Comparison of ENCODE assay signal across 11 mouse cellular contexts in the genomic region with DNA sequence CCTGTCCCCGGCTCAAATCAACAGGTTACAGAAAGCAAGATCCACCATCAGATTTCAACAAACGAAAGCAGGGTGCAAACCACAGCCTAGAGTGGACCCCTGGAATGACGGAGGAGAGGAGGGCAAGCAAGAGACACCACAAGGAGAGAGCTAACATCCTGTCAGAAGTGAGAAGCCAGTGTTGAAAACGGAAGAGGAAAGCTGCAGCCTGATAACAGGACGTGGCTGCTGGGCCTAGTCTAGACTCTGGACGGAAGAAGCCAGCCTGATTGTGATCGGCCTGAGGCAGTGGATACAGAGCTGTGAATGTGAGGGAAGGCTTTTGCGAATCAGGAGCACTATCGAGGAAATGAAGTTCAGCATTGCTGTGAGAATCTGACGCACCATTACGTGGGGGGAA.
A peak's percentile ranks its signal among the peaks of the same experiment; 100 is the strongest.
DNase-seq lines count a peak whose midpoint lies in the region; ATAC-seq and TF ChIP-seq lines count a peak whose summit lies in the region.
"Had no signal": no experiment of that assay in that cellular context is flagged by ENCODE, and none has a peak within 500 bp of the region (broad histone marks: within the 10 kb centered on the region; RNA-seq: fewer than 3 reads in every experiment).

No protein-coding gene starts in this region.

- no peak overlapping the region for H3K4me3 ChIP-seq in intestine, embryonic 16.5 days (ENCODE audit: low read length)
- no peak overlapping the region for H3K4me3 ChIP-seq in intestine, embryonic 15.5 days (replicated peaks)
- H3K4me3 ChIP-seq in MEL (ENCODE audit: control insufficient read depth in 1 of 2, insufficient read depth in 1 of 2, low read depth in 2 of 2, low read length in 2 of 2) = no peak overlapping the region
- peak overlapping the region; percentile 81 for H3K4me3 ChIP-seq in megakaryocyte, embryonic 14.5 days (replicated peaks)

- H3K9ac ChIP-seq in intestine, embryonic 16.5 days (ENCODE audit: low read depth, low read length) = no peak overlapping the region
- no peak overlapping the region for H3K9ac ChIP-seq in intestine, embryonic 15.5 days
- no peak overlapping the region for H3K9ac ChIP-seq in MEL (ENCODE audit: control insufficient read depth, low read depth, low read length, poor library complexity, severe bottlenecking)

- intact Hi-C loops in gastrocnemius, postnatal 36 days (cut with DNase I) = no loop called here

- H3K36me3 ChIP-seq in intestine, embryonic 16.5 days (ENCODE audit: control insufficient read depth, insufficient read depth, low read length) = no peaks in the 10 kb centered on the region; the same call in 1 of the 2 replicates
- H3K36me3 ChIP-seq in intestine, embryonic 15.5 days = no peaks in the 10 kb centered on the region
- no peaks in the 10 kb centered on the region for H3K36me3 ChIP-seq in MEL (ENCODE audit: control insufficient read depth in 1 of 2, insufficient read depth in 2 of 2, low read length in 2 of 2)
- peaks cover 73% of the 10 kb centered on the region for H3K36me3 ChIP-seq in megakaryocyte, embryonic 14.5 days (replicated peaks; ENCODE audit: low read length)
- H3K36me3 ChIP-seq: G1E had no signal

- TF ChIP-seq POLR2A in MEL (IDR thresholded peaks at IDR 0.05; ENCODE audit: control insufficient read depth in 1 of 2, insufficient read depth in 1 of 2, low read depth in 1 of 2, low read length in 2 of 2, poor library complexity in 1 of 2) = no peak

- peak; percentile 72 for DNase-seq in CD4-positive helper T cell, adult 2 months (ENCODE audit: low read depth, low spot score)
- DNase-seq in MEL (ENCODE audit: low read depth, low spot score) = peak; percentile 9
- DNase-seq in ovary, postnatal 36 days (ENCODE audit: low spot score) = no peak
- DNase-seq in gastrocnemius, postnatal 36 days = no peak
- DNase-seq: embryo, embryonic 11 days; kidney, postnatal 36 days; lung, postnatal 10 days had no signal

- no peaks in the 10 kb centered on the region for H3K9me3 ChIP-seq in intestine, embryonic 16.5 days (ENCODE audit: control insufficient read depth, low read length)
- no peaks in the 10 kb centered on the region for H3K9me3 ChIP-seq in intestine, embryonic 15.5 days
- H3K9me3 ChIP-seq in MEL (replicated peaks; ENCODE audit: insufficient read depth, low read length) = no peaks in the 10 kb centered on the region
- peaks cover 4% of the 10 kb centered on the region; the same call in 1 of the 2 replicates for H3K9me3 ChIP-seq in megakaryocyte, embryonic 14.5 days

- no peak overlapping the region for H3K4me2 ChIP-seq in intestine, embryonic 16.5 days (ENCODE audit: low read depth, low read length)
- H3K4me2 ChIP-seq in intestine, embryonic 15.5 days (replicated peaks) = no peak overlapping the region

- TF ChIP-seq EP300 in MEL (IDR thresholded peaks at IDR 0.05; ENCODE audit: low read depth in 1 of 2, low read length in 2 of 2) = no peak

- no peaks in the 10 kb centered on the region for H3K79me2 ChIP-seq in MEL (ENCODE audit: control insufficient read depth, insufficient read depth, low read length, poor library complexity)

- H3K4me1 ChIP-seq in intestine, embryonic 16.5 days (ENCODE audit: control insufficient read depth, insufficient read depth, low read length) = no peaks in the 10 kb centered on the region
- no peaks in the 10 kb centered on the region for H3K4me1 ChIP-seq in intestine, embryonic 15.5 days (replicated peaks)
- H3K4me1 ChIP-seq in MEL (ENCODE audit: control insufficient read depth in 1 of 2, insufficient read depth in 2 of 2, low read length in 2 of 2) = no peaks in the 10 kb centered on the region
- peaks cover 75% of the 10 kb centered on the region for H3K4me1 ChIP-seq in megakaryocyte, embryonic 14.5 days

- 64% methylated on average over 11 of the region's 11 CpGs for WGBS in intestine, embryonic 16.5 days
- 67% methylated on average over 11 of the region's 11 CpGs for WGBS in intestine, embryonic 15.5 days

- H3K27ac ChIP-seq in intestine, embryonic 16.5 days (ENCODE audit: low read length) = peak overlapping the region; percentile 16; the same call in 1 of the 2 replicates
- no peak overlapping the region for H3K27ac ChIP-seq in intestine, embryonic 15.5 days
- no peak overlapping the region for H3K27ac ChIP-seq in MEL (ENCODE audit: control insufficient read depth, low read depth, low read length)

- no peaks in the 10 kb centered on the region for H3K27me3 ChIP-seq in intestine, embryonic 16.5 days (replicated peaks; ENCODE audit: control insufficient read depth, insufficient read depth, low read length)
- no peaks in the 10 kb centered on the region for H3K27me3 ChIP-seq in intestine, embryonic 15.5 days (replicated peaks)
- H3K27me3 ChIP-seq in MEL (ENCODE audit: control insufficient read depth in 1 of 2, insufficient read depth in 2 of 2, low read length in 2 of 2) = 0 out of 4 replicates have a peak, but pooled peaks cover 0 to 2% of the 10 kb centered on the region in 2 experiments
- no peaks in the 10 kb centered on the region for H3K27me3 ChIP-seq in megakaryocyte, embryonic 14.5 days (replicated peaks)

- no peak for ATAC-seq in intestine, embryonic 16.5 days
- ATAC-seq in intestine, embryonic 15.5 days = no peak

- no peak for TF ChIP-seq RAD21 in MEL (IDR thresholded peaks at IDR 0.05; ENCODE audit: low read depth, low read length)

- TF ChIP-seq CTCF in MEL (IDR thresholded peaks at IDR 0.05 in 2 of 3, conservative IDR thresholded peaks at IDR 0.05 in 1 of 3; ENCODE audit: control insufficient read depth in 1 of 3, insufficient read depth in 1 of 3, low read depth in 2 of 3, low read length in 3 of 3, poor library complexity in 1 of 3, severe bottlenecking in 1 of 3) = no peak

TF ChIP-seq in MEL, 35 proteins besides CTCF, POLR2A, EP300 and RAD21:
- TF ChIP-seq HCFC1 (IDR thresholded peaks at IDR 0.05; ENCODE audit: low read depth, low read length) (no peak), ELF1 (IDR thresholded peaks at IDR 0.05; ENCODE audit: low read depth, low read length) (no peak), ETS1 (IDR thresholded peaks at IDR 0.05; ENCODE audit: low read depth, low read length) (no peak), ZMIZ1 (IDR thresholded peaks at IDR 0.05; ENCODE audit: low read depth, low read length) (no peak), USF1 (IDR thresholded peaks at IDR 0.05; ENCODE audit: low read depth, low read length) (no peak), GATA1 (IDR thresholded peaks at IDR 0.05; ENCODE audit: low read depth, low read length) (no peak), TAL1 (IDR thresholded peaks at IDR 0.05; ENCODE audit: low read length) (no peak), ZC3H11A (IDR thresholded peaks at IDR 0.05; ENCODE audit: low read depth, low read length) (no peak), MAFK (IDR thresholded peaks at IDR 0.05; ENCODE audit: borderline replicate concordance, low read depth, low read length) (no peak), NRF1 (IDR thresholded peaks at IDR 0.05; ENCODE audit: insufficient read depth, low read depth, low read length, poor library complexity, severe bottlenecking) (no peak), ZNF384 (IDR thresholded peaks at IDR 0.05; ENCODE audit: low read depth, low read length) (no peak), TBP (IDR thresholded peaks at IDR 0.05; ENCODE audit: low read depth, low read length) (no peak), ZKSCAN1 (IDR thresholded peaks at IDR 0.05; ENCODE audit: low read depth, low read length) (no peak), USF2 (IDR thresholded peaks at IDR 0.05; ENCODE audit: borderline replicate concordance in 1 of 2, insufficient read depth in 1 of 2, low read depth in 1 of 2, low read length in 2 of 2) (no peak), MEF2A (IDR thresholded peaks at IDR 0.05; ENCODE audit: extremely low read depth, insufficient replicate concordance, low read depth, low read length, poor library complexity, severe bottlenecking) (no peak), MYC (IDR thresholded peaks at IDR 0.05; ENCODE audit: low read depth, low read length) (no peak), RCOR1 (IDR thresholded peaks at IDR 0.05; ENCODE audit: low read depth, low read length) (no peak), MYB (IDR thresholded peaks at IDR 0.05; ENCODE audit: low read depth, low read length) (no peak)

Comparison
In these comparisons a context has a peak if more than half of its experiments do, and no peak if none do; other contexts are left out.
1. DNase-seq: peak in CD4-positive helper T cell, adult 2 months (single experiment) and MEL (single experiment); none in ovary, postnatal 36 days (single experiment) and gastrocnemius, postnatal 36 days (0 of 2).